Mouse (Mus musculus) lung, adult 2 months (tissue): ENCODE measurements around the gene Apol6.

Experiments used
- CTCF ChIP-seq: fragments of 200-500 bp; IDR thresholded peaks from 2 replicates; pipeline ENCODE4 v1.5.1; 2011; ENCODE audit warnings: mild to moderate bottlenecking, low read length, control low read depth; ENCODE audit not compliant: insufficient read depth
- POLR2A ChIP-seq: fragments of 200-500 bp; IDR thresholded peaks from 2 replicates; pipeline ENCODE4 v1.6.1; 2011; ENCODE audit warnings: low read depth, mild to moderate bottlenecking, control low read depth, low read length, borderline replicate concordance; ENCODE audit errors: extremely low read depth

DNA sequence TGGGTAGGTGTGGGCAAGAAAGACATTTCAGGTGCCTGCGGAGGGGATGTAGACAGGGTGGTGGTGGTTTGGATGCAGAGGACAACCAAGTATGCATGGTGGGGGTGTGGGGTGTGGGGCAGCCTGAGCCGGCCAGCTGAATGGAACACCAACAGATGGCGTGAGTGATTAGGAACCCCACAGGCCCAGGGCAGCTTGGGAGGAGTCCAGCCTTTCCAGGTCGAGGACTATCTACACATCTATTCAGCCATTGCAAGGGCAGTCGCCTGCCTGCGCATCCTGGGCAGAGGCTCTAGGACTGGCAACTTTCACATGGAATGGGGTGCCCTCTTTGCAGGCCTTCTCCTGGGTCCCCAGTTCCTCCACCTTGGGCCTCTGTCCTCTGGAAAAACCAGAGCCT, 10.0 kb upstream of the Apol6 start:
- no peak for TF ChIP-seq CTCF
- TF ChIP-seq POLR2A: no peak
